Mouse (Mus musculus) spleen, postnatal 36 days (tissue): ENCODE results near the gene Rgs18.

Experiments used
- DNase-seq, 2 experiments: peaks; one replicate each; pipeline ENCODE4 v3.0.0; 2022; ENCODE audit warnings: low spot score in 2 of 2, mixed read lengths in 1 of 2

The Rgs18 gene

DNA sequence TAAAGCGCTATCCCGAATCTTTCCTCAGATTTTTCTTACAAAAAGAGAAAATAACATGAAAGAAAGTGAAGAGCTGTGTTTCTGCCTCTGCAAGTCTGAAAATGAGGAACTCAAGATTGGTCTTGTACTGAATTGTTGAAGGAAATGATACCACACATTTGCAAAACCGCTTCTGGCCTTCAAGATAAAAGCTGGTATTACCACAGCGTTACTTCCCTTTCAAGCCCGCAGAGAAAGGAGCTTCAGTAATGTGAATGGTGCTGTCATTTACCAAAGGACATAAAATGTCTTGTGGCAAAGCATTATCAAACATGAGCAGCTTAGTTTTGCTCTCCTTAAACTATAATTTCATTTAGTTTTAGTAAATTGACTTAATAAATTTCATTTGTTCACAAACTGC is at the start of gene Rgs18:
TSS of gene Rgs18 (minus strand) at position 105 of the 400 bp plus-strand sequence.
- peak; percentile 72 to 78 for DNase-seq

GRCm38 (mm10) chr1:144774394-144774793 is 841 bp downstream of the Rgs18 start:
- DNase-seq = no peak

DNA sequence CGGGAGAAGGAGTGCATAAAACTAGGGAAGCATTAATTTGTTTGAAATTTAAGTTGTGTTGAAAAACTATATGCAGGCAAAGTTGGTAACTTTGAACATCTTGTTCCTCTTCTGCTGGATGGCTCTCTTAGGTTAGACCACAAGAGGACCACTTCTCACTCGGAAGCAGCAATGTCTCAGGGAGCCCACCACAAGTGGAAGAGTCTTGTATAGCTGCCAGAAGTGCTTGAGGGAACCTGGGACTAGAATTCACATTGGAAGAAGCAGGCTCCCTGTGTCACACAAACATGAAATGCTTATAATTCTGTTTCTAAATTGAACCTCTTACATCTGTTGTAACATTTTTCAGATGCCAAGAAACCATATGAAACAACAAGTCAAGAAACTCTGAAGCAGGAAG is 9.0 kb downstream of the Rgs18 start:
- DNase-seq = no peak

- DNase-seq = no peak
These were observed 14.4 kb downstream of the Rgs18 start for GRCm38 (mm10) chr1:144760792-144761191.

DNA sequence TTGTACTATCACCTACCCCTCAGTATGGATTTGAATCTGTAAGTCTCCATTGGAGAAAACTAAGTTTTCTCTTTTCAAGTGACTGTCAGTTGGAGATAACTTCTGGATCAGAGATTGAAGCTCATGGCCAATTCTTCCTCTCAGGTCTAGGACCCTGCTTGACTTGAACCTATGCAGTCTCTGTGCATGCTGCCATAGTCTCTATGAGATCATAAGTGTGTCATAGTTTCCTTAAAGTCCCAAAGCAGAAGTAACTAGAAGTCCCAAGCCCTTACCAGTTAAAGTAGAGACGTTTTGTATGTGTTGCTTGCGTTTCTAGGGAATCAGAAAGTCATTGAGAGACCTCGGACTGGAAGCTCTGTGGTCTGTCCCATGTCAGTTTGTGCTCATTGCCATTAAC is 24.5 kb downstream of the Rgs18 start:
- no peak for DNase-seq

DNA sequence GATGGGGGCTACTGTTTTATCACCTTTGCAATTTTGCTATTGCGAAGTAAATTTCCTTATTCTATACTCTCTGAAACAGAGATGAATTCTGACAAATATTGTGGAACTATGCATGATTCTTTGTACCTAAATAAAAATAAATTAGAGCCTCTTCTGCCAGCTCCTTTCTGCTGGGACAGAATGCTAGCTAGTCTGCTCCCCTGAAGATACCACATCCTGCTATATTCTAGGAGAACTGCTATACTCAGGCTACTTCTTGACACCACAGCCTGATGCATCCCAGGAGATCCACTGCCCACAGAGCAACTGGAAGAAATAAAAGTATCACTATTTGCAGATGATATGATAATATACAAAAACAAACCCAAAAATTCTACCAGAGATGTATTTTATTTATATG is 29.1 kb downstream of the Rgs18 start:
- no peak for DNase-seq

DNA sequence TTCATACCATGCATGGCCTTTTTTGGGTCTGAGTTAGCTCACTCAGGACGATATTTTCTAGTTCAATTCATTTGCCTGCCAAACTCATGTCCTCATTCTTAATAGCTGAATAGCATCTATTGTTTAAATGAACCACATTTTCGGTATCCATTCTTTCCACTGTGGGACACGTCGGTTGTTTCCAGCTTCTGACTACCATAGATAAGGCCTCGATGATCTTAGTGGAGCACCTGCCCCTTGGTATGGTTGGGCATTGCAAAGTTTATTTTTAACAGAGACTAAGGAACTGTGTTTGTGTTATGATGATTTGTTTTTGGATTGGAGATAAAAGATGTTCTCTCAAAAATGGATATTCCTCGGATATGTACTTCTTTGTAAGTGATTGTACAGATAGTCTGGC is 37.5 kb downstream of the Rgs18 start:
- no peak for DNase-seq

- DNase-seq = no peak
These were observed 54.5 kb downstream of the Rgs18 start for GRCm38 (mm10) chr1:144720736-144721135.

DNA sequence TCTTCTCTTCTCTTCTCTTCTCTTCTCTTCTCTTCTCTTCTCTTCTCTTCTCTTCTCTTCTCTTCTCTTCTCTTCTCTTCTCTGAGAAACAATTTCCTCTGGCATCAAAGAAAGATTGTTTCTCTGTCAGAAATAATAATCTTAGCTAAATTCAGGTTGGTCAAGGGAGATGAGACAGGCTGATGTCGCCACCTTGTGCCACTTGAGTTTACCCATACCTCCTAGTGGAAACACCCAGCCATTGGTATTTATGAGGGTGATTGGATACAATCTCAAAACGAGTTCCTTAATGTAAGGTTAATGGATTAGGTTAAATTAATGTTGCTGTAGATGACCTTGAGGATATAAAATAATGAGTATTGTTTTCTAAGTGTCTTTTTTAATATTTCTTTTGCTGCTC is 70.9 kb downstream of the Rgs18 start:
- no peak for DNase-seq
